Mouse (Mus musculus): ENCODE data around the gene Vmn1r19.

GRCm38 (mm10) chr6:57395683-57396082, 7.9 kb upstream of the Vmn1r19 start, which contains the start of gene Vmn1r18:
- no peak for TF ChIP-seq CTCF (IDR thresholded peaks at IDR 0.05; ENCODE audit: borderline replicate concordance, insufficient read depth, low read depth, low read length)
- no peak for TF ChIP-seq POLR2A (IDR thresholded peaks at IDR 0.05; ENCODE audit: borderline replicate concordance, insufficient read depth, low read length)

Data from cerebellum, adult 2 months (tissue).